Mouse (Mus musculus): ENCODE results near the gene Car2. TPM values are rescaled to one million over a fixed set of nuclear protein-coding genes. Genes with fewer than 3 reads are reported as not detected.

Car2 gene
- polyA plus RNA-seq, 1 experiment from 2014 or later: 22.0 TPM

DNA sequence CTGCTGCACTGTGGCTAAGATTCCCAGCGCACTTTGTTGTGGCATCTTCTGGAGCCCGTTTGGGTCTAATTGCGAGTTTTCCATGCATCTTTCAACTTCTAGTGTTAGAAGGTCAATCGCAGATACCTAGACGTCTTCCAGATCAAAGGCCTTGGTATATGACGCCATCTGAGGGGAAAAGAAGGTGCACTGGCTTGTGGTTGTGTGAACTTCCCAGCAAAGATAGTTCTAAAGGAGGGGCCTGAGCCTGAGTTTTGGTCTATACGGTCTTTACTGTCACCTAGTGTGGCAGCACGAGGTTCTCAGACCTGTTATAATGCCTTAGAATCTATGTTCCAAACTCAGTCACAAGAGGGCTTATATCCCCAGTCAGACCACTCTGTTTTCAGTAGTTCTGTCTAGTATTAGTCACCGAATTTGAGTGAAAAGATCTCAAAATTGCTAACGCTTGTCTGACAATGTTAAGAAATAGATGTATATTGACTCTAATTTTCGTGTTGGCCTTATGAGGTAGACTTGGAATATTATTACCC is 1.1 kb downstream of the Car2 start:
- Histone ChIP-seq H3K4me1 (ENCODE audit: control insufficient read depth, insufficient read depth, low read length) (peaks cover 2% of the 10 kb centered on the region; the same call in 1 of the 2 replicates), H3K9me3 (replicated peaks; ENCODE audit: control insufficient read depth, low read length, poor library complexity, severe bottlenecking) (no peaks in the 10 kb centered on the region), H3K36me3 (ENCODE audit: control insufficient read depth, insufficient read depth, low read length) (no peaks in the 10 kb centered on the region), H3K9ac (ENCODE audit: low read depth, low read length) (peak overlapping the region; percentile 82), H3K4me2 (ENCODE audit: low read length) (peak overlapping the region; percentile 82), H3K27ac (ENCODE audit: low read length) (no peak overlapping the region), H3K27me3 (ENCODE audit: control insufficient read depth, insufficient read depth, low read depth, low read length) (peaks cover 2% of the 10 kb centered on the region; the same call in 1 of the 2 replicates), H3K4me3 (ENCODE audit: low read depth, low read length) (peak overlapping the region; percentile 94)
- ATAC-seq: 0 out of 2 replicates have a peak, but pooled peaks have one; percentile 18
- WGBS: 37% methylated on average over 11 of the region's 11 CpGs

GRCm38 (mm10) chr3:14887686-14888295 is 1.7 kb downstream of the Car2 start:
- Histone ChIP-seq H3K4me1 (ENCODE audit: control insufficient read depth, insufficient read depth, low read length) (peaks cover 2% of the 10 kb centered on the region; the same call in 1 of the 2 replicates), H3K27me3 (ENCODE audit: control insufficient read depth, insufficient read depth, low read depth, low read length) (peaks cover 2% of the 10 kb centered on the region; the same call in 1 of the 2 replicates), H3K36me3 (ENCODE audit: control insufficient read depth, insufficient read depth, low read length) (no peaks in the 10 kb centered on the region), H3K27ac (ENCODE audit: low read length) (no peak overlapping the region), H3K9ac (ENCODE audit: low read depth, low read length) (no peak overlapping the region), H3K4me3 (ENCODE audit: low read depth, low read length) (no peak overlapping the region), H3K9me3 (replicated peaks; ENCODE audit: control insufficient read depth, low read length, poor library complexity, severe bottlenecking) (no peaks in the 10 kb centered on the region), H3K4me2 (ENCODE audit: low read length) (peak overlapping the region; percentile 15; the same call in 1 of the 2 replicates)
- no peak for ATAC-seq
- 76% methylated on average over 10 of the region's 10 CpGs for WGBS

DNA sequence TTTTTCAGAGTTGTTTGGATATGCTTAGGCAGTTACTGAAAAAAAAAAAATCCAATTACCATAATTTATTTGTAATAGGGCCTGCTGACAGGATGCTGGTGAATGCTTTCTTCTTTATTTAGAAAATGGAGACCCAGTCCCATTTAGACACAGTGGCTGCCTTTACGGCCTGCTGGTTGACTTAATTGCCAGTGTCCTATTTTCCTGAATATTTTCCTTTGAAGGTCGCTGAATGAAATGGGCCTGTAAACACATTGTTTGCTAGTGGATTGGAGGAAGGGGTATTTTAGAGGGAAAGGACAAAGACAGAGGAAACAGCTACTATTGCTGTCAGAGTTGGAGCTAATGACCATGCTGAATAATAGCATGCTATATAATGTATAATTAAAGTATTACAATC is 2.5 kb downstream of the Car2 start:
- Histone ChIP-seq H3K27me3 (ENCODE audit: control insufficient read depth, insufficient read depth, low read depth, low read length) (peaks cover 2% of the 10 kb centered on the region; the same call in 1 of the 2 replicates), H3K4me2 (ENCODE audit: low read length) (no peak overlapping the region), H3K36me3 (ENCODE audit: control insufficient read depth, insufficient read depth, low read length) (no peaks in the 10 kb centered on the region), H3K9ac (ENCODE audit: low read depth, low read length) (no peak overlapping the region), H3K4me3 (ENCODE audit: low read depth, low read length) (no peak overlapping the region), H3K27ac (ENCODE audit: low read length) (no peak overlapping the region), H3K4me1 (ENCODE audit: control insufficient read depth, insufficient read depth, low read length) (peaks cover 2% of the 10 kb centered on the region; the same call in 1 of the 2 replicates), H3K9me3 (replicated peaks; ENCODE audit: control insufficient read depth, low read length, poor library complexity, severe bottlenecking) (no peaks in the 10 kb centered on the region)
- ATAC-seq: no peak
- 48% methylated on average over 2 of the region's 2 CpGs for WGBS

DNA sequence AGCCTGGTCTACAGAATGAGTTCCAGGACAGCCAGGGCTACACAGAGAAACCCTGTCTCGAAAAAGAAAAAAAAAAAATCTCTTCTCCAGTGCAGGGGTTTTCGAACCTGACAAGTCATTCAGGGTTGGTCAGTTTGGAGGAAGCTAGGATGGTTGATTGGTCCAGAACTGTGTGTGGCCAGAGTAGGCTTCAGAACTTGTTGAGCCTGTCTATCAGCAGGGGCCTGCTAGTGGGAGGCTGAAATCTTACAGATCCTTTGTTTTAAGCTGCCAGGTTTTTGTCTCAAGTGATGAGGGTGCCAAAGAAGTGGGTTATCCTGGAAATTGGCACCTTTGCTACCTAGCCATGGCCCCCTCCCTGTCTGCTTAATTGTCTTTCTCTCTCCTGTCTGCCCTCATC is 3.0 kb downstream of the Car2 start:
- peaks cover 2% of the 10 kb centered on the region; the same call in 1 of the 2 replicates for H3K27me3 ChIP-seq (ENCODE audit: control insufficient read depth, insufficient read depth, low read depth, low read length)

GRCm38 (mm10) chr3:14889716-14890409 is 3.8 kb downstream of the Car2 start:
- H3K36me3 ChIP-seq (ENCODE audit: control insufficient read depth, insufficient read depth, low read length): no peaks in the 10 kb centered on the region
- H3K4me1 ChIP-seq (ENCODE audit: control insufficient read depth, insufficient read depth, low read length): peaks cover 2% of the 10 kb centered on the region; the same call in 1 of the 2 replicates
- H3K4me2 ChIP-seq (ENCODE audit: low read length): no peak overlapping the region; the same call in 1 of the 2 replicates
- no peaks in the 10 kb centered on the region for H3K9me3 ChIP-seq (replicated peaks; ENCODE audit: control insufficient read depth, low read length, poor library complexity, severe bottlenecking)
- no peak overlapping the region for H3K9ac ChIP-seq (ENCODE audit: low read depth, low read length)
- 30% methylated on average over 4 of the region's 4 CpGs for WGBS
- peaks cover 2% of the 10 kb centered on the region; the same call in 1 of the 2 replicates for H3K27me3 ChIP-seq (ENCODE audit: control insufficient read depth, insufficient read depth, low read depth, low read length)
- no peak for ATAC-seq
- H3K4me3 ChIP-seq (ENCODE audit: low read depth, low read length): no peak overlapping the region
- H3K27ac ChIP-seq (ENCODE audit: low read length): 0 out of 2 replicates have a peak overlapping the region, but pooled peaks have one; percentile 38

More for the DNA sequence above, 3.0 kb downstream of the Car2 start:
- Histone ChIP-seq H3K4me1 (ENCODE audit: control insufficient read depth, insufficient read depth, low read length) (peaks cover 2% of the 10 kb centered on the region; the same call in 1 of the 2 replicates), H3K36me3 (ENCODE audit: control insufficient read depth, insufficient read depth, low read length) (no peaks in the 10 kb centered on the region), H3K4me3 (ENCODE audit: low read depth, low read length) (no peak overlapping the region), H3K9ac (ENCODE audit: low read depth, low read length) (no peak overlapping the region), H3K9me3 (replicated peaks; ENCODE audit: control insufficient read depth, low read length, poor library complexity, severe bottlenecking) (no peaks in the 10 kb centered on the region), H3K27ac (ENCODE audit: low read length) (no peak overlapping the region), H3K4me2 (ENCODE audit: low read length) (no peak overlapping the region)
- no peak for ATAC-seq
- 78% methylated on average over 2 of the region's 2 CpGs for WGBS

GRCm38 (mm10) chr3:14892991-14893390 is 6.9 kb downstream of the Car2 start:
- Histone ChIP-seq H3K36me3 (ENCODE audit: control insufficient read depth, insufficient read depth, low read length) (no peaks in the 10 kb centered on the region), H3K9me3 (replicated peaks; ENCODE audit: control insufficient read depth, low read length, poor library complexity, severe bottlenecking) (no peaks in the 10 kb centered on the region), H3K9ac (ENCODE audit: low read depth, low read length) (no peak overlapping the region), H3K4me2 (ENCODE audit: low read length) (no peak overlapping the region), H3K27me3 (ENCODE audit: control insufficient read depth, insufficient read depth, low read depth, low read length) (no peaks in the 10 kb centered on the region), H3K27ac (ENCODE audit: low read length) (no peak overlapping the region), H3K4me1 (ENCODE audit: control insufficient read depth, insufficient read depth, low read length) (peaks cover 2% of the 10 kb centered on the region; the same call in 1 of the 2 replicates), H3K4me3 (ENCODE audit: low read depth, low read length) (no peak overlapping the region)
- 85% methylated on average over 3 of the region's 3 CpGs for WGBS
- no peak for ATAC-seq

DNA sequence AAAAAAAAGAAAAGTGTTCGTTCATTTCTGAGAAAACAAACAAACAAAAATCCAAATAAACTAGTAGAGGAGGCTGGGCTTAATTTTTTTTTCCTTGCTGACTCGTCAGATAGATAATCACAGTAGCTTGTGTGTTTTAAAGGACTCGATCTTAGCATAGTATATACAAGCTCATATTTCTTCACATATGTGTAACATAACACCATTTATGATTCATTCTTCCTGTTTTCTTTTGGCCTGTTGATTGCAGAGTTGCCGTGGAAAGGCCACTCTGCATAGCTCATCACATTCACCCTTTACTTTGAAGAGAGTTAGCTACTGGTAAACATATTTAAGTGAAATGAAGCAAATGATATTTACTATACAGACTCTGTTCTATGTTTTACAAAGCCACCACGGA is 7.6 kb downstream of the Car2 start:
- no peaks in the 10 kb centered on the region for H3K9me3 ChIP-seq (replicated peaks; ENCODE audit: control insufficient read depth, low read length, poor library complexity, severe bottlenecking)
- H3K4me3 ChIP-seq (ENCODE audit: low read depth, low read length): no peak overlapping the region
- no peak overlapping the region for H3K9ac ChIP-seq (ENCODE audit: low read depth, low read length)
- no peak overlapping the region for H3K27ac ChIP-seq (ENCODE audit: low read length)
- H3K4me2 ChIP-seq (ENCODE audit: low read length): no peak overlapping the region
- 84% methylated on average over 5 of the region's 5 CpGs for WGBS
- ATAC-seq: no peak
- H3K4me1 ChIP-seq (ENCODE audit: control insufficient read depth, insufficient read depth, low read length): peaks cover 2% of the 10 kb centered on the region; the same call in 1 of the 2 replicates
- H3K27me3 ChIP-seq (ENCODE audit: control insufficient read depth, insufficient read depth, low read depth, low read length): no peaks in the 10 kb centered on the region
- H3K36me3 ChIP-seq (ENCODE audit: control insufficient read depth, insufficient read depth, low read length): no peaks in the 10 kb centered on the region

DNA sequence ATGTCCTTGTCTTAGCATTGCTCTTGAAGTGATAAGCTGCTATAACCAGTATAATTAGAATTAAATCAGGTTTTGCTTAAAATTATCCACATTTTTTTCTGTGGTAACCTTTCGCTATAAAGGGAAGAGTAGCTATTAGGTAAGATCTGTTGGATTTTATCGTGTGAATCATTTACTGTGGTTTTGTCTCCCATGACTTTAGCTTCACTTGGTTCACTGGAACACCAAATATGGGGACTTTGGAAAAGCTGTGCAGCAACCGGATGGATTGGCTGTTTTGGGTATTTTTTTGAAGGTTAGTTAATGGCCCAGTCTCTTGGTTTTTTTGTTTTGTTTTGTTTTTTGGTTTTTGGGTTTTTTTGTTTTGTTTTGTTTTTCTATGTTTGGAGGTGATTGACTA is 9.3 kb downstream of the Car2 start:
- no peak overlapping the region for H3K9ac ChIP-seq (ENCODE audit: low read depth, low read length)
- H3K9me3 ChIP-seq (replicated peaks; ENCODE audit: control insufficient read depth, low read length, poor library complexity, severe bottlenecking): no peaks in the 10 kb centered on the region
- H3K4me3 ChIP-seq (ENCODE audit: low read depth, low read length): no peak overlapping the region
- no peaks in the 10 kb centered on the region for H3K27me3 ChIP-seq (ENCODE audit: control insufficient read depth, insufficient read depth, low read depth, low read length)
- no peaks in the 10 kb centered on the region for H3K4me1 ChIP-seq (ENCODE audit: control insufficient read depth, insufficient read depth, low read length)
- no peak for ATAC-seq
- H3K4me2 ChIP-seq (ENCODE audit: low read length): no peak overlapping the region
- no peaks in the 10 kb centered on the region for H3K36me3 ChIP-seq (ENCODE audit: control insufficient read depth, insufficient read depth, low read length)
- H3K27ac ChIP-seq (ENCODE audit: low read length): no peak overlapping the region
- WGBS: 98% methylated on average over 3 of the region's 3 CpGs

GRCm38 (mm10) chr3:14897770-14898169 is 11.7 kb downstream of the Car2 start:
- H3K9me3 ChIP-seq (replicated peaks; ENCODE audit: control insufficient read depth, low read length, poor library complexity, severe bottlenecking): no peaks in the 10 kb centered on the region
- 0 out of 2 replicates have a peak, but pooled peaks have one; percentile 17 for ATAC-seq
- no peaks in the 10 kb centered on the region for H3K27me3 ChIP-seq (ENCODE audit: control insufficient read depth, insufficient read depth, low read depth, low read length)
- H3K4me2 ChIP-seq (ENCODE audit: low read length): no peak overlapping the region
- H3K9ac ChIP-seq (ENCODE audit: low read depth, low read length): no peak overlapping the region
- no peaks in the 10 kb centered on the region for H3K4me1 ChIP-seq (ENCODE audit: control insufficient read depth, insufficient read depth, low read length)
- no peaks in the 10 kb centered on the region for H3K36me3 ChIP-seq (ENCODE audit: control insufficient read depth, insufficient read depth, low read length)
- H3K27ac ChIP-seq (ENCODE audit: low read length): no peak overlapping the region
- no peak overlapping the region for H3K4me3 ChIP-seq (ENCODE audit: low read depth, low read length)
- WGBS: 62% methylated on average over 6 of the region's 6 CpGs
